Mouse (Mus musculus) ZHBTc4 (cell line): ENCODE data around the gene Tmem248.

Source experiments
- DNase-seq: peaks from one replicate; pipeline ENCODE4 v3.0.0-alpha.2; 2011; ENCODE audit warnings: low read depth, low spot score

The Tmem248 gene

DNA sequence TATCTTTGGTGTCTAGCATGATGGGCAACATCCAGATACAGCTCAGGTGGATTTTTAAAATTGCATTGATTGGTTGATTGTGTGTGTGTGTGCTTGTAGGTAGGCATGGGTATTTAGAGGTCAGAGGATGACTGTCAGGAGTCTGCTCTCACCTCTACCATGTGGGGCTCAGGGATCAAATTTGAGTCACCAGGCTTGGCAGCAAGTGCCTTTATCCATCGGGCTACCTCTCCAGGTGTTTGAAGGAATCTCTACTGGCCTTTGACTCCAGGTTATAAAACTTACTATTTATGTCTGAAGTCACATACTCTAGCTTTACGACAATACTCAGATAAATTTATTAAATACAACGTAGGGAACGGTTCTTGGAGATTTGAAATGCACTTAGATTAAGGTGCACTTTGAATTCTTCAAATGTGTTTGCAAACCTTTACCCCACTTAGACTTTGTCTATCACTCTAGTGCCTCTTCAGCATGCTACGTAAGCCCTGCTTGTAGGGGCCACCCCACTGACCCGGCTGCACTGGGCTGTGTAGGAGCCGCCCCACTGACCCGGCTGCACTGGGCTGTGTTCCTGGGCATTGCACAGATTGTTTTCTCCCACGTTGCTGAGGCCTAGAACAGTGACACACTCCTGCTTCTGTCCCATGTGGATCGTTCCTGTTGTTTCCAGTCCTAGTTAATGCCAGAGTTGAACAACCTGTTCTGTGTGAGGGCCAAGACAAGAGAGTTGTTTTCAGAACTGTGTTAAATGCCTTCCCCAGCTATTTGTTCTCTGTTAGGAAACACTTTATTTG, 16.4 kb upstream of the Tmem248 start:
- no peak for DNase-seq

DNA sequence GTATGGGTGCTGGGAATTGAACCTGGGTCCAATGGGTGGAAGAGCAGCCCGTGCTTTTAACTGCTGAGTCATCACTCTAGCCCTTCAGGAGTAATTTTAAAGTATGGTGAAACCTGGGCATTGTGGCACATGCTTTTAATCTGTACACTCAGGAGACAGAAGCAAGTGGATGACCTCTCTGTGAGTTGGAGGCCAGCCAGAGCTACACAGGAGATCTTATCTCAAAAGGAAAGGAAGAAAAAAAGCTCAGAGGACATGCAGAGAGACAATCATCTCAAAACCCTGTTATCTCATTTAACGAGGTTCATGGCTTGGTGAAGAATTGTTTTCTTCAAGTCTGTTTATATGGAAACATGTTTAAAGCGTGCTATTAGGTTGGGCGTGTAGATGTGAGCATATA, 12.9 kb upstream of the Tmem248 start:
- DNase-seq, result no peak

- no peak for DNase-seq
Measured at GRCm38 (mm10) chr5:130204560-130204959, 12.3 kb upstream of the Tmem248 start.

DNA sequence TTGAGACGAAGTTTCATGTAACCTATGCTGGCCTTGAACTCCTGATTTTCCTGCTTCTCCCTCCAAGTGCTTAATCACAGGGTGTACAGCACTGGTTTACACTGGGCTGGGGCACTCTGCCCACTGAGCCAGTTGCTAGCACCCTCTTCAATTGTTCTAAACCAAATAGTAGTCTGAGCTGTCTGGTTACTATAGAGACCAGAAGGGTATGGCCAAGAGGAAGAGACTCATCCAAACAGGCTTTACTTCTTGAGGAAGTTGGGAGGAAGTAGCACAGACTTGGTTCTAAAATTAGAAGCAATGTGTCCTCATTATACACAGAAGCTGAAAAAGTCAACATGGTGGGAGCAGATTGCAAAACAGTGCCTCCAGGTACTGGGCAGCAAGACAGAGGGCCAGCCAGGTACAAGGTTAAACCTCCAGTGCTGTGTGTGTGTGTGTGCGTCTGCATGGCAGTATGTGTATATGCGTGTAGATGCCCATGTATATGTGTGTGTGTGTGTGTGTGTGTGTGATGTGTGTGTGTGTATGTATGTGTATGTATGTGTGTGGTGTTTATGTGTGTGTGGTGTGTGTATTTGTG, 11.3 kb upstream of the Tmem248 start:
- no peak for DNase-seq

DNA sequence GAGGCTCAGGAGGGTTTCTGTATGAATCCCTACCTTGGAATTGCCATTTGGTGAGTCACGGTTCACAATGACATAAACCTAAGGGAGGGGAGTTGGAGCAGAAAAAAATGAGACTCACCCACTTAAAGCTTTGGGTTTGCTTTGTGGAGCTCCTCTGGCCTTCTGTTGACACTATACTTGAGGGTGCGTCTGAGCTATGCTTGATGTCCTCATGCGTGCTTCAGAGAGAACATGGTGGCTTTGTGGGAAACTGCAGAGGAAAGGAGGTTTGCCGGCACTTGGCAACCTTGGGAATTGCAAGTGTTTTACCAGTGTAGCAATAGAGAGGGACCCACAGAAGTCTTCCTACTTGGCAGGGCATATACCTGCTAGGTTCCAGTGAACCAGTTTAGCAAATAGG, 9.6 kb upstream of the Tmem248 start:
- DNase-seq, result no peak

DNA sequence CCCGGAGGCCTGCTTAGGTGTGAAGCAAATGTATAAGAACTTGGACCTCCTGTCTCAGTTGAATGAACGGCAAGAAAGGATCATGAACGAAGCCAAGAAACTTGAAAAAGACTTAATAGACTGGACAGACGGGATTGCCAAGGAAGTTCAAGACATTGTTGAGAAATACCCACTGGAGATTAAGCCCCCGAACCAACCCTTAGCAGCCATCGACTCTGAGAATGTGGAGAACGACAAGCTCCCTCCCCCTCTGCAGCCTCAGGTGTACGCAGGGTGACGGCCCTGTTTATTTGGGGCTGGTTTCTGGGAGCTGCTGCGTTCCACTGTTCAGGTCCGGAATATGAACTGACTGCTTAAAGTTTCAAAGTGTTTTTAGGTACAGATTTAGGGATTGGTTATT, 3.9 kb upstream of the Tmem248 start:
- DNase-seq, result no peak

- no peak for DNase-seq
Measured at GRCm38 (mm10) chr5:130217406-130217805, 525 bp downstream of the Tmem248 start.

- peak; percentile 76 for DNase-seq
Measured at GRCm38 (mm10) chr5:130218336-130218735, 1.5 kb downstream of the Tmem248 start.

GRCm38 (mm10) chr5:130221316-130221715, 4.4 kb downstream of the Tmem248 start:
- DNase-seq, result no peak

GRCm38 (mm10) chr5:130221760-130222145, 4.9 kb downstream of the Tmem248 start:
- DNase-seq, result no peak

DNA sequence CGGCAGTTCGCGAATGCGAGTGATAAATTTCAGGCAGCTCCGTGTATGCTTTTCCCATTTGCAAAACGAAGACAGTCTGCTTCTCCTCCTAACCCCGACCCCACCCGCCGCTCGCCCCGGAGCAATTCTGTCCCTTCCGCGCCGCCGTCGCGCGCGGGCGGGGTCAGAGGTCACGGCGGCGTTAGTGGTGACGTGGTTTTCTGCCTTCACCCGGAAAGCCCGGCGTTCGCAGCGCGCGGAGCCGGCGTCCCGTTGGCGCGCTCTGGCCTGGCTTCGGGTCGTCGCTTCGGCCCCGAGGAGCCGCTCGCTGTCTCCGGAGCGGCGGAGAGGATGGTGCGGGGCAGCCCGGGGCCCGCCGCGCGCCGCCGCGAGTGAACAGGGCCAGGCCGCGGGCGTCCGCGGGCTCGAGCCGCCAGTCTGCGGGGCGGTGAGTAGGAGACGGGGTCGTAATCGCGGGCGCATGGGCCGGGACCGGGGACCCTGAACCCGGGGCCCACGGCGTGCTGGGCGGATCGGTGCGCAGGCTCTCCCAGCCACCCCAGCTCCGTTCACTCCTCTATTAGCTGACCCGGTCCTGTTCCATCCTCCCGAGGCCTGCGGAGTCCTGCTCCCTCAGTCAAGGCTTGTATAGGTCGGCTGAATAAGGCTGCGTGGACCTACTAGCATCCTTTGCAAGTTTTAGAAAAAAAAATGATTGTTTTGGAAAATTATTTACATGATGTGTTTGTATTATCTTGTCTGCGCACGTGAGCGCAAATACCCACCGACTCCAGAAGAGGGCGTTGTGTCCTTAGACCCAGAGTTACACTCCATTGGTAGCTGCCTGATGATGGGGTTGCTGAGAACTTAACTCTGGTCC, 5.5 kb downstream of the Tmem248 start:
- peak; percentile 95 for DNase-seq

DNA sequence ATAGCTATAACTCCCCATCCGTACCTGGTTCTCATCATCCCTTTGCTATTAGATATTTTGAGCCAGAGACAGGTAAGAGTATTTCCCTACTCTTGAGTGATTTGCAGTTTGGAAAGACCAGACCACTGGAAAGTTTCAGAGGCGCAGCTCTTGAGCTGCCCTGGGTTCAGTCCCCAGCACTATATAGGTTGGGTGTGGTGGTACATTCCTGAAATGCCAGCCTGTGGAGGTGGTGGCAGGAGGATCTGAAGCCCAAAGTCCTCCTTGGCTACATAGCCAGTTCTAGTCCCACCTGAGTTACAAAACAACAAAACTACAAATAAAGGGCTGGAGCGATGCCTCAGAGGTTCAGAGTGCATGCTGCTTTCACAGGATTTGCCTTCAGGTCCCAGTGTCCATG, 9.9 kb downstream of the Tmem248 start:
- DNase-seq, result peak; percentile 61

DNA sequence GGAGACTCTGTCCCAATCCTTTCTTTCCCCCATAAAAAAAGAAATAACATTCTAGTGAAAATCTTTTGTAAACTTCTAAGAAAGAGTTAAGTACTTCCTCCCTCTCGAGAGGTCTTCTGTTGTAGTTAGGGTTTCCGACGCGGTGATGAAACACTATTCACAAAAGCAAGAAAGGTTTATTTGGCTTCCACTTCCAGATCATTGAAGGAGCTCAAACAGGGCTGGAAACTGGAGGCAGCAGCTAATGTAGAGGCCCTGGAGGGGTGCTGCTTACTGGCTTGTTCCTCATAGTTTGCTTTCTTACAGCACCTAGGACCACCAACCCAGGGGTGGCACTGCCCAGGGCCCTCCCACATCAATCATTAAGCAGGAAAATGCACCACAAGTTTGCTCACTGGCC, 11.2 kb downstream of the Tmem248 start:
- no peak for DNase-seq

GRCm38 (mm10) chr5:130236302-130236701, 19.4 kb downstream of the Tmem248 start:
- no peak for DNase-seq

- DNase-seq, result no peak
Measured at GRCm38 (mm10) chr5:130239236-130239635, 22.4 kb downstream of the Tmem248 start.

GRCm38 (mm10) chr5:130239856-130240255, 23.0 kb downstream of the Tmem248 start:
- no peak for DNase-seq

DNA sequence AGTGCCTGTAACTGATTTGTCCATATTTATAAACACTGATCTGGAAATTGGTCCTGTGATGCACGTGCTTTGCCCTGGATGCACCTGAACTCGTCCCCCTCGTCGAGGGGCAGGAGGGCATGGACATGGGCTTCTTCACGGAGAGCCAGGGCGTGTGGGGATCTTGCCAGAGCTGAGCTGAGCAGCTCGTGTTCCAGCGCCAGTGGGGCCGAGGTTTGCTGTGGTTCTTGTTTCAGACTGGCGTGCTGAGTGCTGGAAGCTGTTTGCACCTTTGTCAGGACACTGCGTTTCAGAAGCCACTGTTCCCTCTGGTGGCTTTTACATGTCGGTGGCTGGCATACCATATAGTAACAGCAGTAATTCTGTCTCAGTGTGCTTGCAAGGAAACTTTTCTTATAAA, 24.5 kb downstream of the Tmem248 start:
- no peak for DNase-seq

GRCm38 (mm10) chr5:130247823-130248222, 30.9 kb downstream of the Tmem248 start:
- DNase-seq, result no peak

GRCm38 (mm10) chr5:130254164-130255016, 37.5 kb downstream of the Tmem248 start:
- DNase-seq, result peak; percentile 82

DNA sequence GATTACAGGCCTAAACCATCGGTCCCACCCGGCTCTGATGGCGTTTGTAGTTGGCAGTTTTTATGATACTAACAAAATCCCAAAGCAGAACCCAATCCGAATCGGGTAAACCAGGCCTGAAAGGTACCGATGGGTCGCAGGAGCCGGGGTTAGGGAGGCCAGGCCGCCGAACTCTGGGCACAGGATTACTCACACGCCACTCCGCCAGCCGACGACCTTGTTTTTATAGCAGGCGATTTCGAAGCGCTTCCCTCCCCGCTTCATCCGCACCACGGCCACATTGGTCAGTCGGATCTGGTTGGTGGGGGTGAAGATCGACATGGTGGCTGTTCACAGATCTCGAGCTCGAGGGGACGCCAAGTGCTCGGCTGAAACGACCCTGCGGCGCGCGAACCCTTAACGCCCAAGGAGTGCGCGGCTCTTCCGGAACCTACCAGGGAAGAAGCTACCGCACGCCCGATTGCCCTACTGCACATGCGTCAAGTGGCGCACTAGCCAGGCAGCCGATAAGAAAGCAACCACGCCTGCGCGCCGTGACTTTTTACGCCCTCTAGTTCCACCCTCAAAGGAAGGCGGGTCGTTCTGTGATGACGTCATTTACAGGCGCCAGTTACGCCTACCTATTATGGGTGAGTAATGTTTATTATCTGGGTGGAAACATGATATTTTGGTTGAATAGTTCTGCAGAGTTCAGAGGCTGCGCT, 38.3 kb downstream of the Tmem248 start, which contains the start of the genes Sbds and Tyw1:
Sbds (minus strand) TSS at position 514 of the 704 bp plus-strand sequence.
Tyw1 (plus strand) TSS at position 603 of the 704 bp plus-strand sequence.
- peak; percentile 99 for DNase-seq
